Mouse (Mus musculus) adrenal gland, adult 8-10 months (tissue): ENCODE data around the gene Fmo3. TPM values are rescaled to one million over a fixed set of nuclear protein-coding genes. Genes with fewer than 3 reads are reported as not detected.

Experiments used
- DNase-seq: peaks from one replicate; pipeline ENCODE4 v3.0.0; 2022
- total RNA-seq, 4 experiments: library from RNA; stranded (reverse); gene quantifications; 2 replicates each; pipeline ENCODE4 v1.2.4; 2022

Gene Fmo3
- under 1 TPM in 3 of 4 experiments, not detected in 1; 0.20 to 0.31 (median 0.24) TPM for total RNA-seq

- no peak for DNase-seq
Observed at GRCm38 (mm10) chr1:162984428-162984827, at the start of gene Fmo3. Fmo3 (minus strand) TSS chr1:162984528.

- no peak for DNase-seq
Observed at GRCm38 (mm10) chr1:163023075-163023474, 38.7 kb upstream of the Fmo3 start.

GRCm38 (mm10) chr1:163009220-163009619 lies 24.9 kb upstream of the Fmo3 start:
- no peak for DNase-seq

- no peak for DNase-seq
Observed at GRCm38 (mm10) chr1:163003496-163003895, 19.2 kb upstream of the Fmo3 start.

GRCm38 (mm10) chr1:163001271-163001829 lies 17.0 kb upstream of the Fmo3 start:
- no peak for DNase-seq

GRCm38 (mm10) chr1:162987546-162987945 lies 3.2 kb upstream of the Fmo3 start:
- no peak for DNase-seq

- DNase-seq, result no peak
Observed at GRCm38 (mm10) chr1:162986777-162987176, 2.4 kb upstream of the Fmo3 start.

GRCm38 (mm10) chr1:162986121-162986748 lies 1.9 kb upstream of the Fmo3 start:
- DNase-seq, result no peak

- DNase-seq, result no peak
Observed at GRCm38 (mm10) chr1:162963556-162963955, 20.8 kb downstream of the Fmo3 start.

- no peak for DNase-seq
Observed at GRCm38 (mm10) chr1:162957422-162957821, 26.9 kb downstream of the Fmo3 start.

GRCm38 (mm10) chr1:162953079-162953478 lies 31.2 kb downstream of the Fmo3 start:
- no peak for DNase-seq

- DNase-seq, result no peak
Observed at GRCm38 (mm10) chr1:162949763-162950162, 34.6 kb downstream of the Fmo3 start.

GRCm38 (mm10) chr1:162947934-162948333 lies 36.4 kb downstream of the Fmo3 start:
- no peak for DNase-seq

- no peak for DNase-seq
Observed at GRCm38 (mm10) chr1:162946837-162947558, 37.3 kb downstream of the Fmo3 start.

- no peak for DNase-seq
Observed at GRCm38 (mm10) chr1:162943700-162944099, 40.6 kb downstream of the Fmo3 start.

GRCm38 (mm10) chr1:162938696-162939351 lies 45.5 kb downstream of the Fmo3 start:
- DNase-seq, result peak; percentile 23

GRCm38 (mm10) chr1:162937970-162938695 lies 46.2 kb downstream of the Fmo3 start:
- no peak for DNase-seq

- no peak for DNase-seq
Observed at GRCm38 (mm10) chr1:162937415-162937814, 46.9 kb downstream of the Fmo3 start, which contains the start of gene Fmo6. Fmo6 (minus strand) TSS chr1:162937515.

GRCm38 (mm10) chr1:162934374-162935012 lies 49.8 kb downstream of the Fmo3 start:
- no peak for DNase-seq

GRCm38 (mm10) chr1:162932386-162932785 lies 51.9 kb downstream of the Fmo3 start:
- no peak for DNase-seq

GRCm38 (mm10) chr1:162931880-162932279 lies 52.4 kb downstream of the Fmo3 start:
- no peak for DNase-seq

- no peak for DNase-seq
Observed at GRCm38 (mm10) chr1:162931310-162931875, 52.9 kb downstream of the Fmo3 start.
